Mouse (Mus musculus) cortical plate, adult 2 months (tissue): ENCODE data around the gene Ctxn1. TPM values are rescaled to one million over a fixed set of nuclear protein-coding genes. Genes with fewer than 3 reads are reported as not detected.

Experiments
- H3K27ac ChIP-seq: fragments of 200-500 bp; 2 replicates; pipeline ENCODE4 v1.5.1; 2012; ENCODE audit warnings: low read length, control low read depth, inconsistent platforms; ENCODE audit not compliant: insufficient read depth
- H3K4me1 ChIP-seq: fragments of 200-500 bp; 2 replicates; pipeline ENCODE4 v1.6.1; 2011; ENCODE audit warnings: low read length; ENCODE audit not compliant: control insufficient read depth, insufficient read depth
- H3K4me3 ChIP-seq: fragments of 200-500 bp; 2 replicates; pipeline ENCODE4 v1.5.1; 2011; ENCODE audit warnings: mild to moderate bottlenecking, low read length, control low read depth; ENCODE audit not compliant: insufficient read depth
- CTCF ChIP-seq: fragments of 200-500 bp; IDR thresholded peaks from 2 replicates; pipeline ENCODE4 v1.5.1; 2011; ENCODE audit warnings: mild to moderate bottlenecking, control low read depth, low read length; ENCODE audit not compliant: insufficient read depth; ENCODE audit errors: extremely low read depth
- POLR2A ChIP-seq: fragments of 200-500 bp; IDR thresholded peaks from 2 replicates; pipeline ENCODE4 v1.6.1; 2011; ENCODE audit warnings: mild to moderate bottlenecking, low read length, control low read depth; ENCODE audit not compliant: insufficient read depth; ENCODE audit errors: extremely low read depth
- polyA plus RNA-seq: library from polyadenylated mRNA; depleted of rRNA; stranded (reverse); fragments of >200 nt; gene quantifications from 2 replicates; pipeline ENCODE4 v1.2.3, GENCODE M21; 2012

Gene Ctxn1
- polyA plus RNA-seq, 1 experiment, result 1,048 TPM

DNA sequence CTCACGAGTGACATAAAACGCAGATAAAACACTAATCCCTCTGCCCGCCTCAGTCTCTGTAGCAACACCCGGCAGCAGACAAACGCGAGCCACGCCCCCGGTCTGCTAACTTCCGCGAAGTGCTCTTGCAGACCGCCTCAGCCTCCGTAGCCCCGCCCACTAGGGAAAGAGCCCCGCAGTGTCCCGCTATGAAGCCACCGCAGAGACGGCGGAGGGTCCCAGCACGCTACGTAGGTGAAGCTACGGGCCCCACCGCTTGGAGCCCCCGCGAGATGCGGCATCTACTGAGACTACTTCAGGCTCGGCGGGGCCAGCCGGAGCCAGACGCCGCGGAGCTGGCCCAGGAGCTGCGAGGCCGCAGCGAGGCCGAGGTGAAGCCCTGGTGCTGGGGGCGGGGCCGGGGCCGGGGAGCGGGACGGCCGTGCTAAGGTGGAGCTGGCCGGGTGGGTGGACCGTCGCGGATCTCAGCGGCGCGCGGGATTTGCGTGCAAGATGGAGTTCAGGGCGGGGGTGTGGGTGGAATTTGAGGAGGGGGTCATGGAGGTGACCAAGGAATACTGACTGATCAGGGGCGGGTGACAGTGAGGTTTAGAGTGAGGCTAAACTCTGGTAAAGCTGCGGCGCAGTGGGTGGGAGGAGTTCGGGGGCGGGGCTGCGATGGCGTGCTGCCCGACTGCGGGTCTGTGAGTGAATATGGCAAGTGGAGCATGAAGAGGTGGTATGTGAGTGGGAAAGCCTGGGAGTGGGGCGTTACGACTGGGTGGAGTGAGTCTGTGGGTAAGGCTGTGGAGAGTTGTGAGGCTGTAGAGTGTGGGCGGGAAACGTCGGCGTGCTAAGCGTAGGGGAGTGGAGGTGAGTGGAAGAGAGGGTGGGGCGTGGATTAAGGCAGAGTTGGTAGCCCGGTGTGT, 5.9 kb downstream of the Ctxn1 start, which contains the start of gene Snapc2:
Gene Snapc2, plus strand, starts transcription at position 147 of the 908 bp plus-strand sequence.
- Histone ChIP-seq H3K27ac (peak within 1 kb of the TSS; percentile 48; the same call in 1 of the 2 replicates), H3K4me3 (peak within 1 kb of the TSS; percentile 94), H3K4me1 (peaks cover 4% of the 10 kb centered on the region)
- TF ChIP-seq CTCF (no peak), POLR2A (peak; percentile 43; the same call in 1 of the 2 replicates)

DNA sequence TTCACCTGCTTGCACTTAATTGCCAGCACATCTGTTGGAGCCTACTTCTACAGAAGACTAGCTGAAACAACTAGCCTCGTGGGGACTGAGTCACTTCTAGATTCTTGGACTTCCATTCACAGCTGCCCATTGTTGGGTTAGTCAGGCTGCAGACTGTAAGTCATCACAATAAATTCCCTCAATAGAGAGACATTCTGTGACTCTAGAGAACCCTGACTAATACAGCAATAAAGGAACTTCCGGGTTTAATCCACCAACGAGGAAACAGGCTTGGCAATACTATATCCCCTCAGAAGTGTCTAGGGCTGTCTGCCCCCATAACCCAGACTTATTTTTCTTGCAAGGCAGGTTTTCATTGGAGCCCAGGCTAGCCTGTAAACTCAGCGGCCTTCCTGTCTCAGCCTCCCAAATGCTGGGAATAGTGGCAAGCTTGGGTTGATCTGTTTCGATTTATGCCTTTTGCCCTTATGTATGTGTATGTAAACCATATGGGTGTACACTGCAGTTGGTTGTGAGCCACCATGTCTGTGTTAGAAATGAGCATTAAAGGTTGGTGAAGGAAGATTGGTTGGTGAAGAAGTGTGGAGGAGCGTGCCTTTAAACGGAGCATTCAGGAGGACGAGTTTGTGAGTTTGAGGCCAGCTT, 6.8 kb downstream of the Ctxn1 start:
- Histone ChIP-seq H3K4me1 (peaks cover 4% of the 10 kb centered on the region), H3K27ac (no peak overlapping the region), H3K4me3 (peak overlapping the region; percentile 94)
- TF ChIP-seq CTCF (no peak), POLR2A (no peak)

GRCm38 (mm10) chr8:4250306-4250970, 8.6 kb downstream of the Ctxn1 start:
- peak; percentile 76 for TF ChIP-seq CTCF
- no peak for TF ChIP-seq POLR2A
- H3K27ac ChIP-seq, result no peak overlapping the region
- peaks cover 3% of the 10 kb centered on the region for H3K4me1 ChIP-seq
- H3K4me3 ChIP-seq, result no peak overlapping the region

- peaks cover 3% of the 10 kb centered on the region for H3K4me1 ChIP-seq
- H3K4me3 ChIP-seq, result no peak overlapping the region
- no peak for TF ChIP-seq CTCF
- TF ChIP-seq POLR2A, result no peak
- H3K27ac ChIP-seq, result no peak overlapping the region
Measured at GRCm38 (mm10) chr8:4249213-4249612, 9.9 kb downstream of the Ctxn1 start.

GRCm38 (mm10) chr8:4247951-4248540, 11.0 kb downstream of the Ctxn1 start, which contains the start of gene Tgfbr3l:
Tgfbr3l (plus strand) TSS chr8:4248214.
- TF ChIP-seq POLR2A (no peak), CTCF (no peak)
- H3K27ac ChIP-seq, result no peak within 1 kb of the TSS
- no peak within 1 kb of the TSS for H3K4me3 ChIP-seq
- H3K4me1 ChIP-seq, result peaks cover 3% of the 10 kb centered on the region

- Histone ChIP-seq H3K4me3 (no peak overlapping the region), H3K27ac (no peak overlapping the region), H3K4me1 (no peaks in the 10 kb centered on the region)
- no peak for TF ChIP-seq POLR2A
Measured at GRCm38 (mm10) chr8:4247241-4247640, 11.8 kb downstream of the Ctxn1 start.

- H3K27ac ChIP-seq, result no peak overlapping the region
- H3K4me3 ChIP-seq, result no peak overlapping the region
- TF ChIP-seq CTCF (no peak), POLR2A (no peak)
- H3K4me1 ChIP-seq, result no peaks in the 10 kb centered on the region
Measured at GRCm38 (mm10) chr8:4245737-4246136, 13.3 kb downstream of the Ctxn1 start.

- TF ChIP-seq POLR2A (no peak), CTCF (no peak)
- peaks cover 2% of the 10 kb centered on the region for H3K4me1 ChIP-seq
Measured at GRCm38 (mm10) chr8:4245061-4245460, 14.0 kb downstream of the Ctxn1 start.

GRCm38 (mm10) chr8:4239193-4239890, 19.7 kb downstream of the Ctxn1 start:
- peaks cover 5% of the 10 kb centered on the region for H3K4me1 ChIP-seq
- H3K4me3 ChIP-seq, result peak overlapping the region; percentile 81
- no peak overlapping the region for H3K27ac ChIP-seq
- peak; percentile 25; the same call in 1 of the 2 replicates for TF ChIP-seq POLR2A
- TF ChIP-seq CTCF, result no peak

More at GRCm38 (mm10) chr8:4245061-4245460, 14.0 kb downstream of the Ctxn1 start:
- Histone ChIP-seq H3K4me3 (no peak overlapping the region), H3K27ac (no peak overlapping the region)
